Mouse (Mus musculus): ENCODE results near the gene Pkd1l3. TPM values are rescaled to one million over a fixed set of nuclear protein-coding genes. Genes with fewer than 3 reads are reported as not detected.

Gene Pkd1l3
- total RNA-seq, 2 experiments from 2014 or later = 0.23 TPM; not detected in 1

- no peak for DNase-seq
Observed at GRCm38 (mm10) chr8:109632498-109632897, 18.2 kb downstream of the Pkd1l3 start.

- DNase-seq = no peak
Observed at GRCm38 (mm10) chr8:109635146-109635545, 20.8 kb downstream of the Pkd1l3 start.

- no peak for DNase-seq
Observed at GRCm38 (mm10) chr8:109638851-109639250, 24.5 kb downstream of the Pkd1l3 start.

DNA sequence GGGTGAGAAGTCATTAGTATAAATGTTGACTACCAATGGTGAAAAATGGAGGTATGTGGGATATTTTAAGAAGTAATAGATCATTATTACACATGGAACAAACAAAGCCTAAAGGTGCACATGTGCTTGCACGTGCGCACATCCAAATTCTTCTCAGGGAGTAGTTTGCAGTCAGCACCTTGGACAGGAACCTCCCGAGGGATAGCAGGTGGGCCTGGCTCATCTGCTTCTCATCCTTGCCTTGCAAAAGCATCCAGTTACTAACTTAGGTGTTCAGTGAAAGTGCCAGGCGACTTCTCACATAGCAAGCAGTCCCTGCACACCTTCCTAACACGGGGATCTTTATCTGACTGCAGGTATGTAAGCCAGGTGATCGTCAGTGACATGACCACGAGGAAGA lies 26.1 kb downstream of the Pkd1l3 start:
- DNase-seq = no peak

GRCm38 (mm10) chr8:109641236-109641635 lies 26.9 kb downstream of the Pkd1l3 start:
- DNase-seq = no peak

DNA sequence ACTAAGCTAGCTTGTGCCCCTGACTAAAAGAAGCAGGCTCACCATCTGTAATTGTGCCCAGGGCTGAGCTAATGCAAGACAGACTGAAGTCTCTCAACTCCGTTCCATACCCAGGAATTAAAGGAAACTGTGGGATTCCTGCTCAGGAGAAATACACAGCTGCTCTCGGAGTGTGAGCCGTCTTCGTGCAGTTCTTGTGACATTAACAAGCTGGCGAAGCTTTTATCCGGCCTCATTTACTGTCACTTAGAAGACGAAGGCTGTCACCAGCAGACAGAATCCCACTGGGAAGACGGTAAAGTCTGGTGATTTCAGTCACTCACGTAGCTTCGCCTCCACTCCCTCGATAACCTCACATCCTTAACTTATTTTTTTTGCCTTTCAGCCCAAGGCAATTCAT lies 33.0 kb downstream of the Pkd1l3 start:
- DNase-seq = no peak

GRCm38 (mm10) chr8:109648469-109648868 lies 34.2 kb downstream of the Pkd1l3 start:
- DNase-seq = no peak

- DNase-seq = no peak
Observed at GRCm38 (mm10) chr8:109650801-109651200, 36.5 kb downstream of the Pkd1l3 start.

DNA sequence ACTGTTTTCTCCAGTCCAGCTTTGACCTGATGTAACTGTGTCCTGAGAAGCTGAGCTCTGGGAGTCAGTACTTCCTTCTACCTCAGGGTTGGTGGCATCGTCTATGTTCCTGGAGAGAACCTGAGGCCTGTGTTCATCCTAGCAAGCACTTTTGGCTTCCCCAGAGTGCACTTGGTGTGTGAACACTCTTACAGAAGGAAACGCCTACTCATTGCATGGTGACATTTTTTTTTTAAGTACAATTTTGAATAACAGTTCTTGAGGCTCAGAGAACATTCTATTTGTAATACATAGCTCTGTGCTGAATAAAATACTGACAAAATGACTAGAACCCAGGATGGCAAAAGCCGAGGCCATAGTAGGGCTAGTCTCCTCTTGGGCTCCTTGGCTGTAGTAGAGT lies 42.5 kb downstream of the Pkd1l3 start:
- no peak for DNase-seq

DNA sequence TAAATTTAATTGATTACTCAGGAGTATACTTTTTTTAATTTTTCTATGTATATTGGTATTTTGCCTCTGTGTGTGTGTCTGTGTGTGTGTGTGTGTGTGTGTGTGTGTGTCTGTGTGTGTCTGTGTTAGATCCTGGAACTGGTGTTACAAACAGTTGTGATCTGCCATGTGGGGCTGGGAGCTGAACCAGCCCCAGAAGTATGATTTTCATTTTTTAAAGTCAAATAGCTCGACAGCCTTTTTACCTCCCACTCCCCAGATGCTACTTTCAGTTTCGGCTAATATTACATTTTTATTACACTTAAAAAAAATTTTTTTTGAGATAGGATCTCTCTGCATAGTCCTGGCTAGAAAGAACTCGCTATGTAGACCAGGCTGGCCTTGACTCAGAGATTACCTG lies 48.0 kb downstream of the Pkd1l3 start:
- DNase-seq = no peak

- DNase-seq = no peak
Observed at GRCm38 (mm10) chr8:109666616-109667015, 52.3 kb downstream of the Pkd1l3 start.

DNA sequence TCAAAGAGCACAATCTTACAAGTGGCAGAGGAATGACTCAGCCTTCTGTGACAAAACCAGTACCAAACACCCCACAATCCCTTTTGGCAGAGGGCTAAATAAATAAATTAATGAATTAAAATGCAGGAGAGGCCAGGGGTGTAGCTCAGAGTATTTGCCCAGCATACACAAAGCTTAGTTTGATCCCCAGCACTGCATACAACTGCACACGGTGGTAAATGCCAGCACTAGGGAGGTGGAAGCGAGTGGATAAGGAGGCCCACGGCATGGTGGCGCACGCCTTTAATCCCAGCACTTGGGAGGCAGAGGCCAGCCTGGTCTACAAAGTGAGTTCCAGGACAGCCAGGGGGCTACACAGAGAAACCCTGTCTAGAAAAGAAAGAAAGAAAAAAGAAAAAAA lies 58.3 kb downstream of the Pkd1l3 start:
- no peak for DNase-seq

DNA sequence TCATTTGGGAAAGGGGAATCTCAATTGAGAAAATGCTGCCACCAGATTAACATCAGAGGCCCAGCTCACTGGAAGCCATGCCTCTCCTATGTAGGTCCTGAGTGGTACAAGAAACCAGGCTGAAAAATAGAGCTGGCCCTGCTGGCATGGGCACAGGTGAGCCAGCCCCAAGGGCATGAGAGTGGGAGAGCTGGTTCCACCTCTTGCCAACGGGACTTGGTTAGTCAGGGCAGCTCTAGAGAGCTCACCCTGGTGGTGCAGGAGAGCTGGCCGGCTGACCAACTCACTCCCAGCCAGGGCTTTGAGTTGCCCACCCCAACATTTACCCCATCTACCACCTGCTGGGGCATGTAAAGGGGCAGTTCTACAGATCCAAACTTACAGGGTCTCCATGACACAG lies 59.3 kb downstream of the Pkd1l3 start:
- DNase-seq = no peak

DNA sequence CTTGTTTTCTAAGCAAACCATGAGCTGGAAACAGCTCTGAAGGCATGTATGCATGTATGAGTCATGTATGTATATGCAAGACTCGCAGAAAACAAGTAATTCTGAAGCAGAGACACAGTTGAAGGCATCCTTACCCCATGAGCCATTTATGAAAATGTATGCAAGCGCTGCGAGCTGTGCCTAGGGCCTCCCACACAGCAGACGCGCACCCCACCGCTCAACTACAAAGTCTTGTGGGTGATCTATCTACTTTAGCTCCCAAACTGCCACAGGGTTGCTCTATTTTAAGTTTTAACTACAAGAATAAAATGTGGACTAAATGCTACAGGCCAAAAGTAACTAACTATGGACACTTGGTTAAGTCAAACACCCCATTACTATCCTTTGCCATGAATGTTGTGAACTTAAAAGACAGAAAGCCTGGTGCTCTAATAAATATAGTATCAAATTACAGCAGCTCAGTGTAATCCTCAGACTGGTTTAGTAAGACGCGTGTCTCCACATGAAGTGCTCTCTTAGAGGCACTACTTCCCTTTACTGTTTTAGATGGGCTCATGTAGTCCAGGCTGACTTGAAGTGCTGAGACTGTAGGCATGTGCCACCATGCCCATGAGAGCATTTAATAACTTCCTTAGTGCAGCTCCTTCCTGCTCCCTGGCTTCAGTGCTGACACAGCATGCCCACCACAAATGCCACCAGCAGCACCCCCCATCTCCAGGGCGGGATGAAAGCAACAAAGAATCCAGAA lies 61.8 kb downstream of the Pkd1l3 start:
- no peak for DNase-seq

- DNase-seq = no peak
Observed at GRCm38 (mm10) chr8:109681535-109681934, 67.2 kb downstream of the Pkd1l3 start.

GRCm38 (mm10) chr8:109682120-109682519 lies 67.8 kb downstream of the Pkd1l3 start:
- DNase-seq = no peak

- DNase-seq = no peak
Observed at GRCm38 (mm10) chr8:109687248-109687647, 72.9 kb downstream of the Pkd1l3 start.

DNA sequence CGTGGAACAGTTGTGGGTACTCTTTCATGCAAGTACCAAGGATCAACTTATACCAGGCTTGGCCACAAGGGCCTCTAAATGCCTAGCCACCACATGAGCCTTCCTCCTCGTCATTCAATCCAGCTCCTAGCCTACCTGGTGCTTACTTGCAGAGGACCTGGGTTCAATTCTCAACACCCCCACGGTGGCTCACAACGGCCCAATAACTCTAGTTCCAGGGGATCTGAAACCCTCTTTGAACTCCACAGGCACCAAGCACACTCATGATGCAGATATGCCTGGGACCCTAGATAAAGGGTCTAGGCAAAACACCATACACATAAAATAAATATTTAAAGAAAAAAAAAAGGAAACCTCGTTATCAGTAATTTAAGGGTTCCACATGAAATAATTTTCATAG lies 77.5 kb downstream of the Pkd1l3 start:
- DNase-seq = no peak

DNA sequence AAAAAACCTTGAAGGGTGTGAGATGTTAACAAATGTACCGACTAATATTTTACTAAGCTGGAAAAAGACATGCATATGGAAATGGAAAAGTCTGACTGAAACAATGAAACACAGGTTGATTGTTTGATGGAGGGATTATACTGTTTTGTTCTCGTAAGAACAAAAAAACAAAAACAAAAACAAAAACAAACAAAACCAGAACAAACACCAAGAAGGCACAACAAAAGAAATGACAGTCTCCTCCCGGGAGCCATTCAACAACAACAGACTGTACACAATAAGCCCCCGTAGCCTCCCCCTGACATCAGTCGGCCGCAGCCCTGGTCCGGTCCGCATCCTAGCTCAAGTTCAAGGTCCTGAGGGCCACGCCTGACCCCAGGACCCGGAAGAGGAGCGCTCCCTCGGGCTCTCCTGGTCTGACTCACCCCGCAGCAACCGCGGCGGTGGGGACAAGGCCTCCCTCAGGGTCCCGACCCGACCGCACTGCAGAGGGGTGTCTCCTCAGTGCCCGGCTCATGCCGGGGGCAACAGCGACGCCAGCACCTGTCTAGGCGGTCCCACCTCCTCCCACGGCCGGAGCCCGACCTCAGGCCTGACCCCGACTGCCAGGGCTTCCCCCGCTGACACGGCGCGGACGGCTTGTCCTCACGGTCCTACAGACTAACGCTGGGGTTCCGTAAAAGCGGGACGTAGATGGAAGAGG lies 78.3 kb downstream of the Pkd1l3 start:
- DNase-seq = no peak

GRCm38 (mm10) chr8:109693146-109693900 lies 79.0 kb downstream of the Pkd1l3 start, which contains the start of gene Ist1:
Gene Ist1 (minus strand): TSS chr8:109693260.
- DNase-seq = peak; percentile 98

- no peak for DNase-seq
Observed at GRCm38 (mm10) chr8:109694154-109694553, 79.8 kb downstream of the Pkd1l3 start.

- DNase-seq = no peak
Observed at GRCm38 (mm10) chr8:109697754-109698153, 83.4 kb downstream of the Pkd1l3 start.

DNA sequence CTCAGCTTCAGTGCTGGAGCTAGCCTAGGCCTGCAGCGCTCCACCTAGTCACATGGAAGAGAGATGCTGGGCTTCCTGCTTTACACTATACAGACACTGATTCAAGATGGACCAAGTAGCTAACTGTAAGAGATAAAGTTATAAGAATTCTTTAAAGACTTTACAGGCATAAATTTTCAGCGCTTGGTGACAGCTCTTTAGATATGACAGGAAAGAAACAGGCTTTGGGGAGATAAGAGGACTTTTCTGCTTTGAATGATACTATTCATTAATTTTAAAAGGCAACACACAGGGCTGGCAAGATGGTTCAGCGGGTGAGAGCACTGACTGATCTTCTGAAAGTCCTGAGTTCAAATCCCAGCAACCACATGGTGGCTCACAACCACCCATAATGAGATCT lies 84.2 kb downstream of the Pkd1l3 start:
- no peak for DNase-seq
